Mouse (Mus musculus): ENCODE data around the gene Rsph10b. TPM values are rescaled to one million over a fixed set of nuclear protein-coding genes. Genes with fewer than 3 reads are reported as not detected.

The Rsph10b gene
- polyA plus RNA-seq, 1 experiment from 2014 or later = 0.14 TPM

DNA sequence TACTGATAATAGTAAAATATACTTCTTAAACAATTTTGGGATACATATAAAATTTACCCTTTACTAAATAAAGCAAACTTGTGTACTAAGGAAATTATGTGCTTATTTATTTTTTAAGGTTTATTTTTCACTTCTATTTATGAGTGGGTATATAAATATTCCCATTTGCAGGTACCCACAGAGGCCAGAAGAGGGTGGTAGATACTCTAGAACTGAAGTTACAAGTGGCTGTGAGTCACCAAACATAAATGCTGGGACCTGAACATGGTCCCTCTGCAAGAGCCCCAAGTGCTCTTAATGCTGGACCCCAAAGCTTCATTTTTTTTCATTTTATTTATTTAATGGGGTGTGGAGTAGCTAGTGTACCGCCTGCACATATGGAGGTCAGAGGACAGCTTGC lies 1.0 kb downstream of the Rsph10b start:
- in situ Hi-C loops (cut with MboI; ENCODE audit: low pct_unique_long_range_greater_than_20kb) = no loop called here
- TF ChIP-seq CTCF (IDR thresholded peaks at IDR 0.05) = no peak
- ChIA-PET POLR2A (interaction anchor here (1.0 kb wide), 1 partner anchor 11 kb away, joined by 3 read pairs; no protein-coding TSS in a partner anchor), CTCF (interaction anchor here (1.5 kb wide), 2 partner anchors 16 to 24 kb away, joined by 3 read pairs; no protein-coding TSS in a partner anchor)
- no peaks in the 10 kb centered on the region for H3K27me3 ChIP-seq
- no peak for DNase-seq (ENCODE audit: low read depth, low spot score)
- no peak for ATAC-seq

DNA sequence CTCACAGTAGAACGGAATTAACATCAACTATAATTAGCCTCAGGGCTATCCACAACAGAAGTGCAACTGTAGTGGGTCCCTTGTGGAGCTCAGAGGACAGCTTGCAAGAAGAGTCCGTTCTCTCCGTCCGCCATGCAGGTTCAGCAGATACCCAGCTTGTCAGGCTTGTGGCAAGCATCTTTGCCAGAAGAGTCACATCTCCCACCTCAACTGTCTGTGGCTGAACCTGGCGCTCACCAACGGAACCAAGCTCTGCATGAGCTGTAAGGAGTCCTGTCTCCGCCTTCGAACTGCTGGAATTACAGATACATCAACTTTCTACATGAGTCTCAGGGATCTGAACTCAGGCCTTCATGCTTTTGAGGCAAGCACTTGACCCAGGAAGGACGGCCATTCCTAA lies 3.3 kb downstream of the Rsph10b start:
- in situ Hi-C loops (cut with MboI; ENCODE audit: low pct_unique_long_range_greater_than_20kb) = no loop called here
- no peak for TF ChIP-seq CTCF (IDR thresholded peaks at IDR 0.05)
- ChIA-PET POLR2A (no interaction called here), CTCF (no interaction called here)
- DNase-seq (ENCODE audit: low read depth, low spot score) (no peak), ATAC-seq (no peak)
- no peaks in the 10 kb centered on the region for H3K27me3 ChIP-seq

DNA sequence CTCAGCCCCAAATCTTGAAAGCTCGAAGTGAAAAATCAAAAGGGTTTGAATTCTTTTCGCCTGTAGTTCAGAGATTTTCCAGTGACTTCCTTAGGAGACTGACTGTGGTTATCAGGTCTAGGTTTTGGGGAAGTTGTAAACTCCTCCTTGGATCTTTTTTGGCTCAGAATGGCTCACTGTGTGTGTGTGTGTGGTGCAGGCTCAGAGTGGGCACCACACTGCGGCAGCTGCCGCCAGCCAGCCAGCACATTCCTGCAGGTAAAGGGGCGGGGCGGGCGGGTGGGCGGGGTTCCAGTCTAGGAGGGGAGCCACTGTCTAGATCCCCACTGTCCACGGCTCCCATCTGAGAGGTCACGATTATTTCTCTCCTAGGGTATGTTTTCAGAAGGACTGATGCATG lies 8.8 kb downstream of the Rsph10b start:
- no peak for DNase-seq (ENCODE audit: low read depth, low spot score)
- ChIA-PET CTCF (no interaction called here), POLR2A (no interaction called here)
- in situ Hi-C loops (cut with MboI; ENCODE audit: low pct_unique_long_range_greater_than_20kb) = no loop called here
- H3K27me3 ChIP-seq = no peaks in the 10 kb centered on the region
- TF ChIP-seq CTCF (IDR thresholded peaks at IDR 0.05) = no peak
- ATAC-seq = no peak

DNA sequence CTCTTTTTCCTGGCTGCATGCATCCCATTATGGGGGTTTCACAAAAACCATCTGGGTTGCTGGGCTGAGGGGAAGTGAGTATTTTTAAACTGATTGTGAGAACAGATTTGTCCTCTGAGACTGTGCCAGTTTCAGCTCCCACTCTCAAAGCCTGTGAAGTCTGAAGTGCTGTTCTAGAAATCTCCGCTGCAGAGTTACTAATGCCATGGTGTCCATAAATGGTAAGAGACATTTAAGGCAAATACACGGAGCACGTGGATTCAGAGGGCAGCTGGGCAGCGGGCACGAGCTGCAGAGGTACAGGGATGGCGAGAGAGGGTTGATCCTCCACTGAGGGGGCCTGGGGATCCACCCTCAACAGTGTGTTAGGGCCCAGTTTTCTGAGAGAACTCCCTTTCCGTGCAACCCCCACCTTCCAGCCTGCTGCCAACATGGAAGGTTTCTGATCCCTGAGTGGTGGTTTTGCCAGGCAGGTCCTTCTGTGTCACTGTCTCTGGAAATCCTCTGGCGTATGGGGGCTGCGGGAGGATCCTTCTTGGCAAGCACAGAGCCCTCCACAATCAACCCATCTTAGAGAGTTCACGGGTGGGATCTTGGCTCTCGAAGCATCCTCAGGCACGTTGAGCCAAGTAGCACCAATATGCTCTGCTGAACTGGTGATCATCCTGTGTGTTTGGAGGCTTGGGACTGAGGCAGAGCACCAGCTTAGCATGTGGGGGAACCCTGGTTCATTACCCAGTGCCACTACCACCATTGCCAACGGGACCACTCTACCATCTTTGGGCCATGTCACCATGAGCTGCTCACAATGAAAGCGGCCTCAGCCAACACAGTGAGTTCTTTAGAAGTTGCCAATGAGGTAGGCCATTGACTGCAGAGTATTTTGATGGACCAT lies 10.6 kb downstream of the Rsph10b start:
- no peaks in the 10 kb centered on the region for H3K27me3 ChIP-seq
- in situ Hi-C loops (cut with MboI; ENCODE audit: low pct_unique_long_range_greater_than_20kb) = no loop called here
- TF ChIP-seq CTCF (IDR thresholded peaks at IDR 0.05) = no peak
- ATAC-seq (no peak), DNase-seq (ENCODE audit: low read depth, low spot score) (no peak)
- POLR2A ChIA-PET = no interaction called here
- CTCF ChIA-PET = no interaction called here

DNA sequence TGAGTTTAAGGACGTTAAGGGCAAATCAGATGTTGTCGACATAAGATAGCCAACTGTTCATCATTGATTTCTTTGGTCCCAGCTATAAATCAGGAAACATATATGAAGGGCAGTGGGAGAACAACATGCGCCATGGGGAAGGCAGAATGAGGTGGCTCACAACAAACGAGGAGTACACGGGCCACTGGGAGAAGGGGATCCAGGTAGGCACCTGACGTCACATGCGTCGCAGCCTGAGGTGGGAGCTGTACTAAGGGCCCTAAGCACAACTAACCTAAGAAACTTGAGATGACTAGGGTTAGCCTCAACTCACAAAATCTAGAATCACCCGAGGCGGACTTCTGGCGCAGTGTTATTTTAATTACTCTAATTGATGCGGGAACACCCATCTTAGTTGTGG lies 15.5 kb downstream of the Rsph10b start:
- no peak for DNase-seq (ENCODE audit: low read depth, low spot score)
- in situ Hi-C loops (cut with MboI; ENCODE audit: low pct_unique_long_range_greater_than_20kb) = no loop called here
- ChIA-PET CTCF (interaction anchor here (1.6 kb wide), 1 partner anchor 17 kb away, joined by 4 read pairs; no protein-coding TSS in a partner anchor), POLR2A (no interaction called here)
- no peak for ATAC-seq
- no peaks in the 10 kb centered on the region for H3K27me3 ChIP-seq
- TF ChIP-seq CTCF (IDR thresholded peaks at IDR 0.05) = no peak

DNA sequence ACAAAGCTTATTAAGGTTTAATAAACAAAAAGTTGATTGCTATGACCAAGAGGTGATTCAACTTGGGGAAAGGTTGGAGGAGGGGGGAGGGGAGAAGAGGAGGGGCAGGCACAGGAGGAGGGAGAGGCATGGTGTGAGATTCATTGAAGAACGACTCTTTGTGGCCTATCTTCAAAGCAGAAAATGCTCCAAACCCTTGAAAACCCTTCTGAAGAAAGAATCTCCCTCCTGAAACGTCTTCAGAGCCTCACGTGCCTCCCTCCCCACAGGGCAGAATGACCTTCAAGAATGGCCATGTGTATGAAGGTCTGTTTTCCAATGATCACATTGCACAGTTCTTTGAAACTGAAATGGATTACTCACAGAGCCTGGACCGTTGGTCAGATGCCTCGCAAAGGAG lies 17.2 kb downstream of the Rsph10b start:
- no peaks in the 10 kb centered on the region for H3K27me3 ChIP-seq
- TF ChIP-seq CTCF (IDR thresholded peaks at IDR 0.05) = no peak
- CTCF ChIA-PET = interaction anchor here (1.6 kb wide), 1 partner anchor 19 kb away, joined by 4 read pairs; no protein-coding TSS in a partner anchor
- no peak for ATAC-seq
- in situ Hi-C loops (cut with MboI; ENCODE audit: low pct_unique_long_range_greater_than_20kb) = no loop called here
- POLR2A ChIA-PET = no interaction called here
- no peak for DNase-seq (ENCODE audit: low read depth, low spot score)

DNA sequence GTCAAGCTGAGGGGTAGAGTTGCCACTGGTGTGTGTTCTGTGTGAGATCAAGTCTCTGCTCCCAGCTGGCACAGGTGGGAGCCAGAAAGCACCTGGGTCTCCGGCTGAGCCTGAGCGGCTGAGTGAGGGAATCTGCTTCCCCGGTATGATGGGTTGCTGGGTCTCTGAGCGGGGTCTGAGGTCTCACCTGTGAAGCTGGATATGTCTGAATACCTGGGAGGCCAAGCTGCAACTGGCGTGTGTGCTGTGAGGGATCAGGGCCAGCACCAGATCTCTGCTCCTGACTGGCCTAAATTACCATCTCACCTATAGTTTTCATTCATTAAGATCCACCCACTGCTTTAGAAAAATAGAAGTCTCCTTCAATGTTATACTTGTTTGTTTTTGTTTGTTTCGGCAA lies 24.3 kb downstream of the Rsph10b start:
- no peak for DNase-seq (ENCODE audit: low read depth, low spot score)
- no peak for ATAC-seq
- TF ChIP-seq CTCF (IDR thresholded peaks at IDR 0.05) = no peak
- no peaks in the 10 kb centered on the region for H3K27me3 ChIP-seq
- in situ Hi-C loops (cut with MboI; ENCODE audit: low pct_unique_long_range_greater_than_20kb) = no loop called here
- POLR2A ChIA-PET = no interaction called here
- CTCF ChIA-PET = interaction anchor here (1.4 kb wide), 1 partner anchor 23 kb away, joined by 3 read pairs; no protein-coding TSS in a partner anchor

DNA sequence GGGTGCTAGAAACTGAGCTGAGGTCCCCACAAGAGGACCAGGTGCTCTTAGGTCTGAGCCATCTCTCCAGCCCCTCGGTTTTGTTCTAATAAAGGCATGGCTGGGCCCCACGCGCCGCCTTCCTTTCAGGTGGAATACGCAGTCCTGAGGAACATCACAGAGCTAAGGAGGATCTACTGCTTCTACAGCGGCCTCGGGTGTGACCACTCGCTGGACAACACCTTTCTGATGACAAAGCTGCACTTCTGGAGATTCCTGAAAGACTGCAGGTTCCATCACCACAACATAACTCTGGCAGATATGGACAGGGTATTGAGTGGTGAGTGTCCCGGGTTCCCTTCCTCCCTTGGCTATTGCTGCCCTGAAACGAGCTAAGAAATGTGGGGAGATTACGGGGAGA lies 26.7 kb downstream of the Rsph10b start:
- ATAC-seq = no peak
- ChIA-PET CTCF (interaction anchor here (1.2 kb wide), 1 partner anchor 39 kb away, joined by 3 read pairs; no protein-coding TSS in a partner anchor), POLR2A (no interaction called here)
- no peak for DNase-seq (ENCODE audit: low read depth, low spot score)
- H3K27me3 ChIP-seq = no peaks in the 10 kb centered on the region
- TF ChIP-seq CTCF (IDR thresholded peaks at IDR 0.05) = no peak
- in situ Hi-C loops (cut with MboI; ENCODE audit: low pct_unique_long_range_greater_than_20kb) = no loop called here

DNA sequence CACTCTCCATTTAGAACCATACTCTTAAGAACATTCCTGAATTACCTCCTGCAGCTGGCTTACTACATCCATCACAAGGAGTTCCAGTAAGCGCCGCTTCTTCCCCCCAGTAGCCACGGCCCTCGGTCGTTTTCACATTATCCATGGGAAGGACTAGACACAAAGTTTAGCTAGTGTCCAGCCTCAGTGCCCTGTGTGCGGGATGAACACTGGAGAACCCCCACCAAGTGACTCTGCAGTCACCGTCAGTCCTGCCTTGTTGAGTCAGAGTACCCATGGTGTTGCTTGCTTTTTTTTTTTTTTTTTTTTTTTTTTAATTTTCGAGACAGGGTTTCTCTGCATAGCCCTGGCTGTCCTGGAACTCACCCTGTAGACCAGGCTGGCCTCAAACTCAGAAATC lies 28.3 kb downstream of the Rsph10b start:
- TF ChIP-seq CTCF (IDR thresholded peaks at IDR 0.05) = no peak
- POLR2A ChIA-PET = no interaction called here
- in situ Hi-C loops (cut with MboI; ENCODE audit: low pct_unique_long_range_greater_than_20kb) = no loop called here
- ATAC-seq = no peak
- no peaks in the 10 kb centered on the region for H3K27me3 ChIP-seq
- CTCF ChIA-PET = no interaction called here
- no peak for DNase-seq (ENCODE audit: low read depth, low spot score)

DNA sequence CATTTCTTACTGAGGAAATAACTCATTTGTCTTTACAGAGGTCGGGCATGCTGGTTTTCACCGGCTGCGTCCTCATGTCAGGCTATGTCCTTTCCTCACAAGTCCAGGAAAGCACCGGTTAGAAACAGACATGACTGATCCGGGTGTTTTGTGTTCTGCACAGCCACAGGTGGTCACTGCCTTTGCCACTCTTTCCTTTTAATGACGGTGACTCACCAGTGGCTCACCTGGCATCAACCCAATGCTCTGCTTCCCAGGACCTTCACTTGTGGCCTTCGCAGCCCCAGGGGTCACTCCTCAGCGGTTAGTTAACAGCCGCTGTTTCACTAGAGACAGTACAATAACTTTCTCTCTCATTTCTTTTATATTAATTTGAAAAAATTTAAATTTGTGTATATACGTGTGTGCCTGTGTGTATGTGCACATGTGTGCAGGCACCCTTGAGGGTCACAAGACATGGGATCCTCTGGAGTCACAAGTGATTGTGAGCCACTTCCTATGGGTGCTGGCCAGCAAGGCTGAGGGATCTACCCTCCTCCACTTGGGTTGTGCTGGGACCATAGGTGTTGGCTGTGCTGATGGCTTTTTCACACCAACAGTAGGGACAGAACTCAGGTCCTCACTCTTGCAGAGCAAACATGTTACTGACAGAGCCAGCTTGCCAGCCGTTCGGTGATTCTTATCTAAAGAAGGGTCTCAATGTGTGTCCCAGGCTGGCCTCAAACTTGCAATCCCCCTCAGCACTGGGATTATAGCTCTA lies 32.9 kb downstream of the Rsph10b start:
- peak; percentile 68 for DNase-seq (ENCODE audit: low read depth, low spot score)
- CTCF ChIA-PET = no interaction called here
- in situ Hi-C loops (cut with MboI; ENCODE audit: low pct_unique_long_range_greater_than_20kb) = no loop called here
- TF ChIP-seq CTCF (IDR thresholded peaks at IDR 0.05) = no peak
- no peaks in the 10 kb centered on the region for H3K27me3 ChIP-seq
- POLR2A ChIA-PET = no interaction called here
- ATAC-seq = peak; percentile 62

DNA sequence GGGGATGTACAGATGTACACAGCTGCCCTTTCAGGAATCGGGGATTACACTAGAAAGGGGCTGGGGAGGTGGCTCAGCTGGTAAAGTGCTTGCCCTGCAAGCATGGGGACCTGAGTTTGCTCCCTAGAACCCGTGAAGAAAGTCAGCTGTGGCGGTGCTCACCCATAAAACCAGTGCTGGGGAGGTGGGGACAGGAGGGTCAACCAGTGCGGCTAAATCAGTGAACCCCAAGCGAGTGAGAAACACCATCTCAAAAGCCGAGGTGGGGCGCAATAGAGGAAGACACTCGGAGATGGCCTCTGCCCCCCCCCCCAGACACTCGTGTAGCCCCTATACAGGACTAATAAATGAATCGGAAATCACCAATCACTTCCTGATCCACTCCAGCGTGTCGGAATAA lies 33.8 kb downstream of the Rsph10b start:
- TF ChIP-seq CTCF (IDR thresholded peaks at IDR 0.05) = no peak
- no peaks in the 10 kb centered on the region for H3K27me3 ChIP-seq
- ChIA-PET POLR2A (no interaction called here), CTCF (no interaction called here)
- ATAC-seq = no peak
- no peak for DNase-seq (ENCODE audit: low read depth, low spot score)
- in situ Hi-C loops (cut with MboI; ENCODE audit: low pct_unique_long_range_greater_than_20kb) = no loop called here
